Mouse (Mus musculus): ENCODE data around the gene Iqschfp. TPM values are rescaled to one million over a fixed set of nuclear protein-coding genes. Genes with fewer than 3 reads are reported as not detected.

Iqschfp gene
- total RNA-seq, 2 experiments from 2014 or later: not detected

- no peak for DNase-seq
These were observed 682.1 kb downstream of the Iqschfp start for GRCm38 (mm10) chr3:68574097-68574496.

- no peak for DNase-seq
These were observed 682.5 kb downstream of the Iqschfp start for GRCm38 (mm10) chr3:68574565-68574964.

- DNase-seq: no peak
These were observed 683.8 kb downstream of the Iqschfp start for GRCm38 (mm10) chr3:68575636-68576340.

GRCm38 (mm10) chr3:68576431-68576830, 684.4 kb downstream of the Iqschfp start:
- no peak for DNase-seq

- no peak for DNase-seq
These were observed 684.9 kb downstream of the Iqschfp start for GRCm38 (mm10) chr3:68576948-68577347.

- no peak for DNase-seq
These were observed 689.6 kb downstream of the Iqschfp start for GRCm38 (mm10) chr3:68581591-68581990.

- DNase-seq: no peak
These were observed 690.2 kb downstream of the Iqschfp start for GRCm38 (mm10) chr3:68582103-68582740.

GRCm38 (mm10) chr3:68583031-68583693, 691.1 kb downstream of the Iqschfp start:
- DNase-seq: no peak

- peak; percentile 79 for DNase-seq
These were observed 691.9 kb downstream of the Iqschfp start for GRCm38 (mm10) chr3:68583771-68584511.

- peak; percentile 65 for DNase-seq
These were observed 693.2 kb downstream of the Iqschfp start for GRCm38 (mm10) chr3:68585213-68585612.

- DNase-seq: no peak
These were observed 694.6 kb downstream of the Iqschfp start for GRCm38 (mm10) chr3:68586646-68587064.

- no peak for DNase-seq
These were observed 695.7 kb downstream of the Iqschfp start for GRCm38 (mm10) chr3:68587567-68588245.

GRCm38 (mm10) chr3:68589220-68589840, 697.3 kb downstream of the Iqschfp start:
- DNase-seq: peak; percentile 40

GRCm38 (mm10) chr3:68590436-68590835, 698.4 kb downstream of the Iqschfp start:
- no peak for DNase-seq

GRCm38 (mm10) chr3:68592575-68592974, 700.5 kb downstream of the Iqschfp start:
- DNase-seq: no peak

GRCm38 (mm10) chr3:68593073-68593867, 701.2 kb downstream of the Iqschfp start:
- no peak for DNase-seq

GRCm38 (mm10) chr3:68595316-68595925, 703.4 kb downstream of the Iqschfp start:
- no peak for DNase-seq

- DNase-seq: no peak
These were observed 704.9 kb downstream of the Iqschfp start for GRCm38 (mm10) chr3:68596938-68597337.

- peak; percentile 44 for DNase-seq
These were observed 710.9 kb downstream of the Iqschfp start for GRCm38 (mm10) chr3:68602891-68603290.

GRCm38 (mm10) chr3:68604467-68604866, 712.4 kb downstream of the Iqschfp start:
- no peak for DNase-seq

All from gastrocnemius, postnatal 25 days (tissue).